Mouse (Mus musculus): ENCODE results near the gene Cars.
A peak's percentile ranks its signal among the peaks of the same experiment; 100 is the strongest.

DNA sequence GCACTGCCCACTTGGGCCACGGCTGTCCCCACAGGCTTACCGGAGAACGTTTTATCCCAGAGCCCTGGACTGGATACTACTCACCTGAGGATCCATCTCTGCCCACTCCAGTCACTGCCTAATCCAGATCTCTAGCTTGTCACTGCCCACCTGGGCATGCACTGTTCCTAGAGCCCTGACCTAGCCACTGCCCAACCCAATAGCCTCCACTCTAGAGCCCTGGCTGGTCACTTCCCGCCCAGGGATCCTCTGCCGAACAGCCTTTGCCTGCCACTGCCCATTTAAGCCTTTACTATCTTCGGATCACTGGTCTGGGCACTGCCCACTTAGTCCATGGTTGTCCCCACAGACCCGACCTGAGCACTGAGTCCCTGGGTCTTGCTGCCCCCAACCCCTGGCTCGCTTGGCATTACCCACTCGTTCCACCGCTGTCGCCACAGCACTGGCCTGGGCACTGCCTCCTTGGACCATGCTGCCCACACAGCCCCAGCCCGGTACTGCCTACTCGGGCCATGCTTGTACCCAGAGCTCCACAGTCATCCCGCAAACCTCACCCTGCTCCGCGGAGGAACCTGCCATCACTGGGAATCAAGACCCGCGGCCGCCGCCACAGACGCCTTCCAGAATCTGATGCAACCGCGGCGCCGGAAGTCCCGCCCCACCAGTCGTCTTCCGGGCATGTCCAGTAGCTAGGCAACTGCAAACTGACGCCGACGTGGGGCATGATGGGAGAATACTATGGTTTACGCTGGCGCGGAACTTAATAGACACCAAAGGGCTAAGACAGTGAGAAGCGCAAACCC lies at the start of gene Cars:
- no peak for TF ChIP-seq CTCF (IDR thresholded peaks at IDR 0.05; ENCODE audit: low read depth, low read length)
- TF ChIP-seq EP300 (IDR thresholded peaks at IDR 0.05; ENCODE audit: insufficient read depth, low read depth, low read length), result no peak
- TF ChIP-seq POLR2A (IDR thresholded peaks at IDR 0.05; ENCODE audit: insufficient read depth, low read length), result peak; percentile 23

Data from ES-Bruce4 (cell line).